Mouse (Mus musculus) bone marrow, adult 2 months (tissue): ENCODE data around the gene Uvrag.

Experiments used
- CTCF ChIP-seq: fragments of 200-500 bp; IDR thresholded peaks from 2 replicates; pipeline ENCODE4 v1.5.1; 2011; ENCODE audit warnings: low read length, control low read depth; ENCODE audit not compliant: control insufficient read depth, insufficient read depth
- POLR2A ChIP-seq: fragments of 200-500 bp; IDR thresholded peaks from 2 replicates; pipeline ENCODE4 v1.6.1; 2011; ENCODE audit warnings: low read depth, mild to moderate bottlenecking, control low read depth, low read length, borderline replicate concordance; ENCODE audit not compliant: control insufficient read depth

- TF ChIP-seq CTCF (no peak), POLR2A (no peak)
Observed at GRCm38 (mm10) chr7:99061056-99061680, 79.8 kb downstream of the Uvrag start.
